Mouse (Mus musculus): ENCODE data around the gene Mtmr10.

The Mtmr10 gene

DNA sequence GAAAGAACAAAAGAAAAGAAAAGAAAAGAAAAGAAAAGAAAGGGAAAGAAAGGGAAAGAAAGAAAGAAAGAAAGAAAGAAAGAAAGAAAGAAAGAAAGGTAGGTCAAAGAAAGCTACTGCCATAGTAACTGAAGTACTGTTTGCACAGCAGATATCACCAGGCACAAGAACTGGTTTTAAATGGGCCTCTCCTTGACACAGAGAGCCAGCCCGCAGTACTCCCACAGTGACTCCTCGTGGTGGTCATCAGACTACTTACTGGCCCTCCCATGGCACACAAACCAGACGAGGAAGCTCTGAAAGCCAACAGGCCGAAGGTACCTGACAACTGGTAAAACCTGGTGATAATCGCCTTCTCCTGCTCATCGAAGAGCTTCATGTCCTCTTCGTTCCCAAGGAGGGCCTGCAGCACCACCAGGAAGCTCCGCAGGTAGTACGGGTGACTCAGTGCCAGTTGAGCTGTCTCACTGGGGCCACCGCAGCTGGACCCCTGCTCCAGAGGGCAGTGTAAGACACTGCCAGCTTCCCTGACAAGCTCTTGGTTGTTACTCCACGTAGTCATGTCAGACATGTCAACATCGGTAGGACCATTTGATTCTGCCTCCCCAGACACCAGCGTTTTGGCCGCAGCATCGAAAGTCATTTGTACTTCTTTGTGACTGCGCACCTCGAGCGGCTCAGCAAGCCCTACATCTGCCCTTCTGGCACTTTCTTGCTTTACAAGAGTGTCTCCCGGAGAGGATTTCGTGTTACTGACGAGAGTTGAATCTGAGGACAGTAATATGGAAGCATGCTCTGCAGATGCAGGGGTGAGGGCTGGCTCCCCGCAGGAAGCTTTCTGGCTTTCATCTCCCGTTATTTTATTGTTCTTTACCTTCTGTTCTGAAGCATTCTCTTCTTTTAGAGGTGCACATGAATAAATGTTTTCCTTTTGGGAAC, 84.8 kb downstream of the Mtmr10 start:
- no peak for DNase-seq (ENCODE audit: low read depth)

GRCm38 (mm10) chr7:64373147-64373829, 85.8 kb downstream of the Mtmr10 start:
- DNase-seq (ENCODE audit: low read depth): no peak

DNA sequence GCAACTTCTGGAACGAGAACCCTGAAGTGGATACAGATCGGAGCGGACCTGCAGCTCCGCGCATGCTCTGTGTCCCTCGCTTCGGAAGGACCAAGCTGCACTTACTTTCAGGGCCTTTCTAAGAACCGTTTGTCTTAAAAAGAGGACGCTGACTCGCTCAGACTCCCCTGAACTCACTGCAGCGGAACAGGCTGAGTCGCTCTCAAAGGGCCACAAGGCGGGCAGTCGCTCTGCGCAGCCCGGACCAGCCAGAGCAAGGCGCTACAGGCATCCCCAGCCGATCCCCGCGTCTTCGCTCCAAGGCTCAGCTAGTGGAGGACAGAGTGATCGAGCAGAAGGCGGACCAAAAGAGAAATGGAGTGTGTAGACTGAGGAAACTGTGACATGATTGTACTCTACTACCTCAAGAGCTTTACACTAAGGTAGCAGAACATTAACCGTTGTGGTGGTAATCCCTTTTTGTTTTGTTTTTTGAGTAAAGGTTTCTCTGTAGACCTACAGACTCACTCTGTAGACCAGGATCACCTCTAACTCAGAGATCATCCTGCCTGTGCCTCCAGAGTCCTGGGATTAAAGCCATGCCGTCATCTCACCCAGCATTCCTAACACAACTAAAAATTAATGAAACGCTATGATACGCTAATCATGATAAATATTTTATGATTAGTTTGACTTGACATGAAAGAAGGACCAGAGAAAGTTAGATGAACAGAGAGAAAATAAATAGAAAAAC, 86.5 kb downstream of the Mtmr10 start, which contains the start of gene Fan1:
Gene Fan1, minus strand, starts transcription at position 266 of the 733 bp plus-strand sequence.
- peak; percentile 63 for DNase-seq (ENCODE audit: low read depth)
